Mouse (Mus musculus): ENCODE data around the gene Slc35f1. TPM values are rescaled to one million over a fixed set of nuclear protein-coding genes. Genes with fewer than 3 reads are reported as not detected.

The Slc35f1 gene
- polyA plus RNA-seq, 1 experiment from 2014 or later: 7.2 TPM

DNA sequence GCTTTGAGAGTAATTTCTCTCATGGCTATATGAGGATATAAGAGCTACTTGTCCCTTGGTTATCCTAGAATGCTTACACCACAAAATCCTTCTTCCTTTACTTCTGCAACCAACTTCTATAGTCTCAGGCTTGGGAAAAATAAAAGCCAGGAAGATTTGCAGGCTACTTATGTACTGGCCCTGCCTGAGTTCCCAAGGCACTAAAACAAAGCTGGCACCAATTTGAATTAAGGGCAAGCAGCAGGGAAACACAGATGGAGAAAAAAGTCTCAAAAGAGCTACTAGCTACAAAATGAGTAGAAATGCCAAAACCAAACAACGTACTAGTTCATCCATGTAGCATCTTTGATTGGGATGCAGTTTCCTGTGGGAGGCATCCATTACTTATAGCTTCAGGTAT is 288.9 kb downstream of the Slc35f1 start:
- Histone ChIP-seq H3K27ac (replicated peaks) (no peak overlapping the region), H3K27me3 (ENCODE audit: low read depth, poor library complexity, severe bottlenecking) (no peaks in the 10 kb centered on the region), H3K4me1 (no peaks in the 10 kb centered on the region), H3K36me3 (no peaks in the 10 kb centered on the region), H3K4me3 (no peak overlapping the region), H3K9me3 (replicated peaks) (no peaks in the 10 kb centered on the region)
- WGBS: 89% methylated on average over 1 of the region's 1 CpGs
- DNase-seq (ENCODE audit: low spot score): no peak

DNA sequence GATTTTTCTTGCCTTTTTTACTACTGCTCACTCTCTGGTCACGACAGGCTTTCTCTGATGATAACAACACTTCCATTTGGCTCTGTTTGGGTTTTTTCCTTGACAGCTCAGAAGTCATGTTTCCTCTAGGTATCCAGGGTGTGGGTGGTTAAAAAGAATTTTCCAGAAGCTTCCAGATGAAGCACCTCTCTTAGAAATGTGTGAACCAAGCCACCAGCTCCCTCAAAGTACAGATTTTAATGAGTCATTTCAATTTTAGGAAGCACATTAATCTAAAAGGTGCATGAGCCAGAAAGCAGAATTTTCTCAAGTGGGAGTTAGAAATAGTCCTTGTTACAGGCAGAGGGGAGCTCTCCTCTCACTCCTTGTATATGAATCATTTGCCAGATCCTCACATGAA is 292.5 kb downstream of the Slc35f1 start:
- Histone ChIP-seq H3K4me3 (no peak overlapping the region), H3K9me3 (replicated peaks) (no peaks in the 10 kb centered on the region), H3K27ac (replicated peaks) (no peak overlapping the region), H3K4me1 (no peaks in the 10 kb centered on the region), H3K36me3 (no peaks in the 10 kb centered on the region), H3K27me3 (ENCODE audit: low read depth, poor library complexity, severe bottlenecking) (no peaks in the 10 kb centered on the region)
- 69% methylated on average over 1 of the region's 1 CpGs for WGBS
- no peak for DNase-seq (ENCODE audit: low spot score)

DNA sequence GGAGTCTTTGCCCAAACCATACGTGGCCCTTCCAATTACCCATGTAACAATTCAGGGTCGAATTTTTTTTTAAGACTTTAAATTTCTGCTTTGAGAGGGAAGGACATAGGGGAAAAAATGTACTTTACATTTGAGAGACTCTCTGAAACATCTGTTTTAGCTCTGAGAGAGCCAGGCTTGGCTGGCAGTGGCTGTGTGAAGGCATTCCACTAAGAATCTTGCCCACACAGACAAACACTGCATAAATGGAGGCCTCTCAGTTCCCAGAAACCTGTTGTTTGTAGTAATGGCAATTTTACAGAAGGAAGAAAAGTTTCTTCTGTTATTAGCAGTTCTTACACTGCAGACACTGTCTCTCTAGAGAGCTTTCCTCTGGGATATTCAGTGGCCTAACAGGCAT is 301.9 kb downstream of the Slc35f1 start:
- H3K4me3 ChIP-seq: no peak overlapping the region
- WGBS: 69% methylated on average over 2 of the region's 2 CpGs
- DNase-seq (ENCODE audit: low spot score): no peak
- no peak overlapping the region for H3K27ac ChIP-seq (replicated peaks)
- no peaks in the 10 kb centered on the region for H3K36me3 ChIP-seq
- H3K4me1 ChIP-seq: no peaks in the 10 kb centered on the region
- H3K27me3 ChIP-seq (ENCODE audit: low read depth, poor library complexity, severe bottlenecking): no peaks in the 10 kb centered on the region
- no peaks in the 10 kb centered on the region for H3K9me3 ChIP-seq (replicated peaks)

DNA sequence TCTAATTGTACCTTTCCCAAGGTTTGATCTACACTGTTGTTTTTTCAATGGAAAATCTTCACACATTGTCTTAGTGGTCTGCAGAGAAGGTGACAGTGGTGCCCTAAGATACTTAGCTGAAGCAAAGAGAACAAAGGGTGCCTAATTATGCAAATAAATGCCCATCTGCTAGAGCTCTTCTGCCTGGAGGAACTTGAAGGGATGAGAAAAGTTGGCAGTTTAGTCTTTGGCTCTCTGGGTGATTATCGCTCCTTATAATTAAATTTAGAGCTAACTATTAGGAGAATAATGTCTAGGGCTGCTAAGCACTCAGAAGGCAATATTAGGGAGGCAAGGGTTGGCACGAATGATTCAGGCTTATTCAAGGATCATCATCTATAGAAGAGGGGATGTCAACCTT is 306.6 kb downstream of the Slc35f1 start:
- WGBS: 63% methylated on average over 2 of the region's 2 CpGs
- no peaks in the 10 kb centered on the region for H3K36me3 ChIP-seq
- H3K4me1 ChIP-seq: no peaks in the 10 kb centered on the region
- no peak for DNase-seq (ENCODE audit: low spot score)
- no peaks in the 10 kb centered on the region for H3K27me3 ChIP-seq (ENCODE audit: low read depth, poor library complexity, severe bottlenecking)
- no peak overlapping the region for H3K4me3 ChIP-seq
- H3K27ac ChIP-seq (replicated peaks): no peak overlapping the region
- no peaks in the 10 kb centered on the region for H3K9me3 ChIP-seq (replicated peaks)

DNA sequence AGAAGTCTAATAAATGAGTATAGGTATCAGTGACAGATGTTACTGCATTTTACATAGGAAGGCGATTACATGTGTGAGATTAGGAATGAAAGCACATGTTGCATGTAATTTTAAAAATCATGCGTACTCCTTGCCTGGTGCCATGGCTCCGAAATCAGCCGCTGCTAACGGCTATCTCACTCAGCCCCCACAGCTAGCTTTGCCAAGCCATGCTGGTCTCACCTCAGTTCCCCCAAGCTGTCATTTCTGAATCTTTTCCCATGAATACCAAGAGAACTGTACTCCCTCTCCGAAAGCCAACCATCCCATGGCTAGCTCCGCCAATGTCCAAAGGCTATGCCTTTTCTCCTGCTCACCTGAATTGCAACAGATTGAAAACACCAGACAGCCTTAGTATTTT is 310.8 kb downstream of the Slc35f1 start:
- Histone ChIP-seq H3K4me1 (0 out of 2 replicates have a peak, but pooled peaks cover under 1% of the 10 kb centered on the region), H3K9me3 (replicated peaks) (no peaks in the 10 kb centered on the region), H3K27ac (replicated peaks) (no peak overlapping the region), H3K4me3 (no peak overlapping the region), H3K27me3 (ENCODE audit: low read depth, poor library complexity, severe bottlenecking) (no peaks in the 10 kb centered on the region), H3K36me3 (no peaks in the 10 kb centered on the region)
- WGBS: 93% methylated on average over 7 of the region's 7 CpGs
- no peak for DNase-seq (ENCODE audit: low spot score)

DNA sequence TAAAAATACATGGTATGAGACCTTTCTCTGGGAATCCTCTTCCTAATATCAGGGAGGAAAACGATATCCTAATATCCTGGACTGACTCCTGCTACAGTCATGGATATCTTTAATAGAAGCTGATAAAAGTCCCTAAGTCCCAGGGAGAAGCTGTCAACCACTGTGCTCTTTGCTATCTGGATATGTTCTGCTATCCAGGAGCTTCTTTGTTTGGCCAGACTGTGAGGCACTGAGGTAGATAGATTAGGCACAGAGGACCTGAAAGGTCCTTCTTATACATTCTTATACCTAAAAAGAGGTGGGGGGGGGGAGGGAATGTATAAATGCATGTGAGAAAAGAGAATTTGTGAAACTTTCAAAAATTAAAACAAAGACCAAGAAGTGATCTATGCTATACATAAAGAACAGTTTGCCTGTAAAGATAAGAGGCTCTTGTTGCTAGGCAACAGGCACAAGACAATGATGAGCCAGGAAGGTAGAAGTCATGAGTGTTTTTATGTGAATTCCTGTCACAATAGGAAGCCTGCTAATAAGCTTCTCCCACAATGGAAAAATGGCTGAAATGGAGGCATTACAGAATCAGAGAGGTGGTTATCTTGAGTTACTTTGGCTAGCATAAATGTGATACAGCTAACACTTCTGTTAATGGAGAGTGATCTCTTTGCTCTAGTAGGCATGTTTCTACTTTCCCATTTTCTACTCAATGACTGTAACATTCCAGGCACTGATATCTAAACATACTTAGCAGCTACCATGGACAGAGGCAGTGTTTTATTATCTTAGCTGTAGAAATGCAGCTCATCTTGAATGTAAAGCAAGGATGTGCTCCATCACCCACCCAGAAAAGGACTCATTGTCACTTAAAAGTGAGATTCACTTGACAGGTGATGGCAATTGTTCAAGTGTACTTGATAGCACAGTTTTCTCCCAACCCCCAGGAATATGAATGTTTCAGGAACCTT is 316.2 kb downstream of the Slc35f1 start:
- WGBS: 94% methylated on average over 1 of the region's 1 CpGs
- Histone ChIP-seq H3K27ac (replicated peaks) (no peak overlapping the region), H3K36me3 (no peaks in the 10 kb centered on the region), H3K27me3 (ENCODE audit: low read depth, poor library complexity, severe bottlenecking) (no peaks in the 10 kb centered on the region), H3K4me3 (no peak overlapping the region), H3K4me1 (peaks cover 8% of the 10 kb centered on the region), H3K9me3 (replicated peaks) (no peaks in the 10 kb centered on the region)
- no peak for DNase-seq (ENCODE audit: low spot score)

DNA sequence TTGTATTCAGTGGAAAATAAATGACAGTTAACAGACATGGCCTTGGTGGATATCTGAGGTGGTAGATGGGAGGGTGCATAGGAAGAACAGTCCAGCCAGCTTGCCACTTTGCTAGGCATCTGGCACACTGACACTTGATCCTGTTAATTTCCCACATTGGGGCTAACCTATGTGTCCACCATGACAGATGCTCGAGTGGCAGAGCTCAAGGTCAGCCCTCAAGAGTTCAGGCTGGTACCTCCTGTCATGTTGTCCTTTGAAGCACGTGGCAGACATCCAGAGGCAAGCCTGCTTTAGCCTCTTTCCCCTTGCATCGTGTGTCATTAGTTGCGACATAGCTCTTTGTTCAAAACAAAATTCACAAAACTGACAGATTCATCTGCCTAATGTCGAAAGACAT is 323.5 kb downstream of the Slc35f1 start:
- no peaks in the 10 kb centered on the region for H3K36me3 ChIP-seq
- DNase-seq (ENCODE audit: low spot score): no peak
- 80% methylated on average over 5 of the region's 5 CpGs for WGBS
- H3K27me3 ChIP-seq (ENCODE audit: low read depth, poor library complexity, severe bottlenecking): no peaks in the 10 kb centered on the region
- H3K27ac ChIP-seq (replicated peaks): no peak overlapping the region
- H3K9me3 ChIP-seq (replicated peaks): no peaks in the 10 kb centered on the region
- H3K4me3 ChIP-seq: no peak overlapping the region
- H3K4me1 ChIP-seq: no peaks in the 10 kb centered on the region

DNA sequence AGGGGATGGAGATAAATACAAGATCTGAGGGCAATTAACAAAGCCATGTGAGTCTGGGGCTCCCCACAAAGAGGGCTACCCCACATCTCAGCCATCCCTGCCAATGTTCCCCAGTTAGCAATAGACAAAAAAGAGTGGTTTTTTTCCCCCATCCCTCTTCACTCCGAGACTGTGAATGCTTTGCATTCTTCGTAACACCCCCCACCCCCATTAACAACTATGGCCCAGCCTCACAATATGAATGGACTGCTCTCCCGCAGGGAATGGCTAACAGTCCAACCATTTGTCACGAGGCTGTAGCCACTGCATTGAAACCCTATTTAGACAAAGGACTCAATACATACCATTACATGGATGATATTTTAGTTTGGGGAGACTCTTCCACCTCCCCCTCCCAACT is 338.1 kb downstream of the Slc35f1 start:
- WGBS: 61% methylated on average over 4 of the region's 4 CpGs
- no peak for DNase-seq (ENCODE audit: low spot score)

DNA sequence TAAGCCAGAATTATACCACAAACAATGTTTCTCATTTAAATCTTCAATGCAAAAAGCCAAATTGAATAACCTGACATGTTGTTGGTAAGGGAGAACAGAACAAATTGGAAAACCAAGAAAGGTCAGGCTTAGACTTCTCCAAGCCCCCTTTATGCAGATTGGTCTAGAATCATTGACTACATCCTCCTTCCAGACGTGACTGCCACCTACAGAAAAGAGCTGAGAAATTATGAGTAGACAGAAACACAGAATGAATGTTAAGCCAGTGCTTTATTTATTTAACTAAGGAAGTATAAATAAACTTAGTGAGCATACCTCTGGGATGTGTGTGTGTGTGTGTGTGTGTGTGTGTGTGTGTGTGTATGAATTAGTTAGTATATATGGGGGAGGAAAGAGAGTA is 344.9 kb downstream of the Slc35f1 start:
- Histone ChIP-seq H3K4me1 (no peaks in the 10 kb centered on the region), H3K27ac (replicated peaks) (no peak overlapping the region), H3K36me3 (no peaks in the 10 kb centered on the region), H3K4me3 (no peak overlapping the region), H3K9me3 (replicated peaks) (no peaks in the 10 kb centered on the region), H3K27me3 (ENCODE audit: low read depth, poor library complexity, severe bottlenecking) (no peaks in the 10 kb centered on the region)
- DNase-seq (ENCODE audit: low spot score): no peak
- WGBS: 53% methylated on average over 1 of the region's 1 CpGs

More for the DNA sequence above, 338.1 kb downstream of the Slc35f1 start:
- 0 out of 2 replicates have a peak, but pooled peaks cover 4% of the 10 kb centered on the region for H3K4me1 ChIP-seq
- no peaks in the 10 kb centered on the region for H3K27me3 ChIP-seq (ENCODE audit: low read depth, poor library complexity, severe bottlenecking)
- H3K27ac ChIP-seq (replicated peaks): no peak overlapping the region
- H3K9me3 ChIP-seq (replicated peaks): no peaks in the 10 kb centered on the region
- H3K36me3 ChIP-seq: no peaks in the 10 kb centered on the region
- H3K4me3 ChIP-seq: no peak overlapping the region

DNA sequence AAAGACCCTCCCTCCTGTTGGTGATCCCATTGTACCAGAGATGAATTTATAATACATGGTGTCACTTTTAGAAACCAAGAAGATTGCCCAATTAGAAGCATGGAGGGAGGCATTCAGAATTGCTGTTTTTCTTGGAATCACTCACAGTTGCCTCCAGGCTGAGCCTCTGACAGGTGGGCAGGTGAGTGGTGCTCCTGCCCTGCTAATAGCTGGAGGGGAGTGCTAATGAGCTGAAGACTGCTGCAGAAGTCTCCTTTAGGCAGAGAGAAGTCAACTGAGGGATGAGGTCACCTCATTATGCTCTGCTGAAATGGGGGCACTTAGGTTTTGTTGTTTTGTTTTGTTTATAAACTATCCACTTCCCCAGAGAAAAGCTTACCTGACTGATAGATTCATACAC is 355.6 kb downstream of the Slc35f1 start:
- H3K36me3 ChIP-seq: no peaks in the 10 kb centered on the region
- no peak overlapping the region for H3K27ac ChIP-seq (replicated peaks)
- no peaks in the 10 kb centered on the region for H3K9me3 ChIP-seq (replicated peaks)
- no peaks in the 10 kb centered on the region for H3K27me3 ChIP-seq (ENCODE audit: low read depth, poor library complexity, severe bottlenecking)
- H3K4me3 ChIP-seq: no peak overlapping the region
- DNase-seq (ENCODE audit: low spot score): no peak
- H3K4me1 ChIP-seq: no peaks in the 10 kb centered on the region

DNA sequence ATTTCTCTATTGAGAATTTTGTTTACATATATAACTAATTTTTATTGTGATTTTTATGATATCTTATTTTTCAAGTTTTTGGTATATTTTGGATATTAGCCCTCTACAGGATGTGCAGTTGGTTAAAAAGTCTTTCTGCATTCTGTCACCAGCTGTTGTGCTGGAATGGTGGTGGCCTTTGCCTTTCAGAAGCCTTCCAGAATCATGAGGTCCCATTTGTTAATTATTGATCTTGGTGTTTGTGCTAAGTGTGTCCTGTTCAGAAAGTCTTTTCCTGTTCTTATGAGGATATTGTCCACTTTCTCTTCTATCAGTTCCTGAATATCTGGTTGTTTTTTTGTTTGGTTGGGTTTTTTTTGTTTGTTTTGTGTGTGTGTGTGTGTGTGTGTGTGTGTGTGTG is 362.2 kb downstream of the Slc35f1 start:
- H3K4me3 ChIP-seq: no peak overlapping the region
- DNase-seq (ENCODE audit: low spot score): no peak
- H3K27me3 ChIP-seq (ENCODE audit: low read depth, poor library complexity, severe bottlenecking): no peaks in the 10 kb centered on the region
- H3K4me1 ChIP-seq: no peaks in the 10 kb centered on the region
- no peak overlapping the region for H3K27ac ChIP-seq (replicated peaks)
- H3K9me3 ChIP-seq (replicated peaks): peaks cover 4% of the 10 kb centered on the region; the same call in 1 of the 2 replicates
- H3K36me3 ChIP-seq: no peaks in the 10 kb centered on the region

DNA sequence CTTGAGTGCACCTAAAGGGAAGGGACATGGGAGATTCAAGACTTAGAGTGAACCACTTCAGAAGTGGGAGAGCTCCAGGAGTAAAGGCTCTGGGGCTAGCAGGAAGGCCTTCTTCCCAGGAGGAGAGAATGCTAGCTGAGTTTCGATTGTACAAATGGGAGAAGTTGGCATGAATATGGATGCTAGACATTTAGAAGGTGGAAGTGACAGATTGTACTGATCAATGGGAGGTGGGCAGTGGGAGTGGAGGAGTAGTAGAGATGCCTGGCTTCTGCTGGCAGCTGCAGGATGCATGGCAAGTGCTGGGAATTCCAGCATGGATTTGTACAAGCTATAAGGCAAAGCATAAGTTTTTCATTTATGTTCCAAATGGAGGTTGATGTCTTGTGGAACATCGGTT is 370.4 kb downstream of the Slc35f1 start:
- no peak for DNase-seq (ENCODE audit: low spot score)
- no peak overlapping the region for H3K27ac ChIP-seq (replicated peaks)
- WGBS: 89% methylated on average over 2 of the region's 2 CpGs
- H3K9me3 ChIP-seq (replicated peaks): peaks cover 4% of the 10 kb centered on the region; the same call in 1 of the 2 replicates
- H3K4me1 ChIP-seq: no peaks in the 10 kb centered on the region
- H3K27me3 ChIP-seq (ENCODE audit: low read depth, poor library complexity, severe bottlenecking): no peaks in the 10 kb centered on the region
- no peak overlapping the region for H3K4me3 ChIP-seq
- H3K36me3 ChIP-seq: no peaks in the 10 kb centered on the region

DNA sequence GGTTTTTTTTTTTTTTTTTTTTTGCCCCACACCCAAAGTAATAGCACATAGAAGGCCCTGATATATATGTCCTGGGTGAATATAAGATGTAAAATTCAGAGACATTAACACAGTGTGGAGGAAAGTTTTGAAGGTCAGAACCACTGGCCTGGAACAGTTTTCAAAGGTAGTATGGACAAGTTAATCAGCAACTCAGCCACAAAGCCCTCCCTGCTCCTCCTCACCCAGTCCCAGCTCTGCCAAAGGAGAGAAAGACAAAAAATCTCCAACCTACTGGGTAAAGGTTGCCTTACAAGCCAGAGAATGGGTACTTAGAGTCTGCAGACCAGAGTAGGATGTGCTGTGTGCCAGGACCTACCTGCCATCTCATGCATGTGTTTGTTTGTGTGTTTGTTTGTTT is 372.4 kb downstream of the Slc35f1 start:
- Histone ChIP-seq H3K27ac (replicated peaks) (no peak overlapping the region), H3K9me3 (replicated peaks) (no peaks in the 10 kb centered on the region), H3K27me3 (ENCODE audit: low read depth, poor library complexity, severe bottlenecking) (no peaks in the 10 kb centered on the region), H3K4me3 (no peak overlapping the region), H3K4me1 (no peaks in the 10 kb centered on the region), H3K36me3 (no peaks in the 10 kb centered on the region)
- no peak for DNase-seq (ENCODE audit: low spot score)
